Mouse (Mus musculus): ENCODE measurements around the gene Tm9sf1.

DNA sequence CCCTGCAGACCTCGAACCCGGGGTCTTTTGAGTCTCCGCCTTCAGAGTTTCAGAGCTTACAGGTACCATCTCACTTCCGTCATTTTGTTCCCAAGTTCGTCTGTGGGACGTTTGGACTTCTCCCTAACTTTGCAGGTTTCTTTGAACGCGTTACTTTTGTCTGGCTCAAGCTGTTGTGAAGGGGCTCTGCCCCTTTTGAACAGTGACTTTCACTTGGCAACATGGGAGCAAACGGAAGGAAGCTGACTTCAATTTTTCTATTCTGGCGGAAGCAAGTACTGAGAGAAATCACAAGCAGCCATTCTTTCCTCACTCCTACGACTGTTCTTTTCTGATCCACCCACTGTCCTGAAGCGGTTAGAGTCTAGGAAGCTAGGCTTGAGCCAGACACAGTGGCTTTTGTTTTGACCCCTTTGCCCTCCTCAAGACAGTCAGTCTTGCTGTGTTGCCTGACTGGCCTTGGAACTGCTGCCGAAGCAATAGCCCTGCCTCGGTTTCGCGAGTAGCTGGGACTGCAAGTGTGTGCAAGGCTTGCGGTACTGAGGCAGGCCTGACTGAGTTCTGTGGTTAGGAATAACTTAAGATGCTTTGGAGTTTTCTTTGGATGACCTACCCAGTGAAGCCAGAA, 769 bp upstream of the Tm9sf1 start:
- TF ChIP-seq POLR2A (IDR thresholded peaks at IDR 0.05; ENCODE audit: borderline replicate concordance, extremely low read depth, low read depth, low read length) (no peak), CTCF (IDR thresholded peaks at IDR 0.05; ENCODE audit: insufficient read depth, low read length) (no peak)

All from lung, adult 2 months (tissue).